Mouse (Mus musculus): ENCODE measurements around the gene Gipr.

The Gipr gene

GRCm38 (mm10) chr7:19165656-19166423 lies at the start of gene Gipr:
TSS of gene Gipr (minus strand) at chr7:19166127.
- no peak for DNase-seq (ENCODE audit: low spot score in 2 of 2)

GRCm38 (mm10) chr7:19214940-19215339 lies 49.0 kb upstream of the Gipr start:
- DNase-seq (ENCODE audit: low spot score in 2 of 2): no peak

- no peak for DNase-seq (ENCODE audit: low spot score in 2 of 2)
Measured at GRCm38 (mm10) chr7:19214369-19214768, 48.4 kb upstream of the Gipr start.

GRCm38 (mm10) chr7:19213385-19213784 lies 47.5 kb upstream of the Gipr start:
- DNase-seq (ENCODE audit: low spot score in 2 of 2): no peak

- DNase-seq (ENCODE audit: low spot score in 2 of 2): no peak
Measured at GRCm38 (mm10) chr7:19211996-19212755, 46.2 kb upstream of the Gipr start, which contains the start of gene Gpr4. TSS of gene Gpr4 (plus strand) at chr7:19212538.

- no peak for DNase-seq (ENCODE audit: low spot score in 2 of 2)
Measured at GRCm38 (mm10) chr7:19211041-19211675, 45.2 kb upstream of the Gipr start.

GRCm38 (mm10) chr7:19210010-19210409 lies 44.1 kb upstream of the Gipr start:
- no peak for DNase-seq (ENCODE audit: low spot score in 2 of 2)

GRCm38 (mm10) chr7:19209494-19209893 lies 43.6 kb upstream of the Gipr start:
- DNase-seq (ENCODE audit: low spot score in 2 of 2): no peak

GRCm38 (mm10) chr7:19208944-19209472 lies 43.1 kb upstream of the Gipr start:
- DNase-seq (ENCODE audit: low spot score in 2 of 2): no peak

GRCm38 (mm10) chr7:19208201-19208910 lies 42.4 kb upstream of the Gipr start:
- DNase-seq (ENCODE audit: low spot score in 2 of 2): no peak

- no peak for DNase-seq (ENCODE audit: low spot score in 2 of 2)
Measured at GRCm38 (mm10) chr7:19202065-19202850, 36.3 kb upstream of the Gipr start.

GRCm38 (mm10) chr7:19201660-19202059 lies 35.7 kb upstream of the Gipr start:
- DNase-seq (ENCODE audit: low spot score in 2 of 2): no peak

- DNase-seq (ENCODE audit: low spot score in 2 of 2): no peak
Measured at GRCm38 (mm10) chr7:19197985-19198384, 32.1 kb upstream of the Gipr start.

GRCm38 (mm10) chr7:19196676-19197075 lies 30.7 kb upstream of the Gipr start:
- DNase-seq (ENCODE audit: low spot score in 2 of 2): no peak

GRCm38 (mm10) chr7:19194676-19195075 lies 28.7 kb upstream of the Gipr start:
- no peak for DNase-seq (ENCODE audit: low spot score in 2 of 2)

- DNase-seq (ENCODE audit: low spot score in 2 of 2): no peak
Measured at GRCm38 (mm10) chr7:19184758-19185157, 18.8 kb upstream of the Gipr start.

- no peak for DNase-seq (ENCODE audit: low spot score in 2 of 2)
Measured at GRCm38 (mm10) chr7:19184250-19184649, 18.3 kb upstream of the Gipr start.

GRCm38 (mm10) chr7:19180862-19181429 lies 15.0 kb upstream of the Gipr start:
- no peak for DNase-seq (ENCODE audit: low spot score in 2 of 2)

- DNase-seq (ENCODE audit: low spot score in 2 of 2): no peak
Measured at GRCm38 (mm10) chr7:19179936-19180335, 14.0 kb upstream of the Gipr start.

GRCm38 (mm10) chr7:19179173-19179572 lies 13.2 kb upstream of the Gipr start:
- peak; percentile 65 to 70 for DNase-seq (ENCODE audit: low spot score in 2 of 2)

Measured in right cerebral cortex, postnatal 36 days (tissue).